Comparison of ENCODE assay signal across 27 mouse cellular contexts in the genomic region with DNA sequence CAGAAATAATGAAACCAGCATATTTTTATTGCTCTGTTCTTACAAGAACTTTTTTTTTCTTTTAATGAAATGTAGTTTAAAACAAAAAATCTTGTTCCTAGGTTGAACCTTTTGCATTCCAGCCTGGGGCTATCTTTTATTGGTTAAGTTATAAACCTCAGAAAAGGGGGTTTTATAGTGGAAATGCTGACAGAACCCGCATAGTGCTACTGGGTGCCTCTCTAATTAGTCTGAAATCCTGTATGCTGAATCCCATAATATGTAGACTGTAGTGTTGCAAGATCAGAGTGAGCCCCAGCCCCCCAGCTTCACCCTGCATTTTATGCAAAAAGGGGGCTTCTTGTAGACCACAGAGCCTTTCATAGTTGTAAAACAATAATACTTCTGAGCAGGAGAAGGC.
"Had no signal": no experiment of that assay in that cellular context is flagged by ENCODE, and none has a peak within 500 bp of the region (broad histone marks: within the 10 kb centered on the region; RNA-seq: fewer than 3 reads in every experiment).

No protein-coding gene starts in this region.

- H3K4me1 ChIP-seq: heart, embryonic 13.5 days; heart, embryonic 15.5 days; hindbrain, embryonic 15.5 days; kidney, embryonic 15.5 days; liver, embryonic 13.5 days; liver, embryonic 15.5 days had no signal

- H3K4me3 ChIP-seq: heart, adult 2 months; heart, embryonic 13.5 days; heart, embryonic 15.5 days; hindbrain, embryonic 13.5 days; hindbrain, embryonic 15.5 days; kidney, embryonic 15.5 days; liver, embryonic 13.5 days; liver, embryonic 15.5 days had no signal

- H3K4me2 ChIP-seq: heart, embryonic 11.5 days; heart, embryonic 13.5 days; heart, embryonic 15.5 days; hindbrain, embryonic 13.5 days; hindbrain, embryonic 15.5 days; kidney, embryonic 15.5 days; liver, embryonic 11.5 days; liver, embryonic 13.5 days; liver, embryonic 15.5 days had no signal

- H3K36me3 ChIP-seq: heart, embryonic 13.5 days; heart, embryonic 15.5 days; hindbrain, embryonic 13.5 days; hindbrain, embryonic 15.5 days; kidney, embryonic 15.5 days; liver, embryonic 13.5 days; liver, embryonic 15.5 days had no signal

- H3K9ac ChIP-seq: heart, embryonic 13.5 days; heart, embryonic 15.5 days; hindbrain, embryonic 13.5 days; hindbrain, embryonic 15.5 days; kidney, embryonic 15.5 days; liver, embryonic 13.5 days; liver, embryonic 15.5 days had no signal

- DNase-seq: gastrocnemius, postnatal 14 days; gastrocnemius, postnatal 36 days; heart, adult 11 months; heart, adult 2 months; heart, postnatal 14 days; heart, postnatal 36 days; kidney, adult 11 months; kidney, adult 2 months; kidney, adult 9 months; kidney, postnatal 14 days; kidney, postnatal 36 days; layer of hippocampus, adult 9-11 months; layer of hippocampus, postnatal 36 days; left cerebral cortex, postnatal 4 days; liver; liver, embryonic 13.5 days had no signal

- ATAC-seq: hindbrain, postnatal 0 days; intestine, embryonic 16.5 days had no signal

- H3K9me3 ChIP-seq: heart, embryonic 13.5 days; heart, embryonic 15.5 days; hindbrain, embryonic 13.5 days; hindbrain, embryonic 15.5 days; kidney, embryonic 15.5 days; liver, embryonic 13.5 days; liver, embryonic 15.5 days had no signal

- H3K27ac ChIP-seq: heart, adult 2 months; heart, embryonic 13.5 days; heart, embryonic 15.5 days; hindbrain, embryonic 13.5 days; hindbrain, embryonic 15.5 days; hindbrain, postnatal 0 days; kidney, embryonic 15.5 days; kidney, postnatal 0 days; liver, embryonic 13.5 days; liver, embryonic 15.5 days had no signal

- H3K27me3 ChIP-seq: heart, embryonic 13.5 days; heart, embryonic 15.5 days; hindbrain, embryonic 15.5 days; kidney, embryonic 15.5 days; liver, embryonic 13.5 days; liver, embryonic 15.5 days had no signal
